Mouse (Mus musculus) T-helper 17 cell (primary cell): Measurements from ENCODE around the gene Dnali1.

ENCODE experiments used
- in situ Hi-C, 2 experiments: fragments of 300-600 bp; cut with MboI, MseI; formaldehyde crosslinking; loops; 1 replicate in 1 of 2; 2 replicates in 1 of 2; pipeline ENCODE4 v1.15.1; 2025; ENCODE audit warnings: high pct_unique_total_duplicates in 2 of 2

The Dnali1 gene

GRCm38 (mm10) chr4:125065517-125066307, at the start of gene Dnali1:
TSS of gene Dnali1 (minus strand) at chr4:125065703.
- in situ Hi-C loops = loop anchor here in 1 of 2 experiments (10.0 to 25.0 kb wide), 2 partner anchors 121 to 353 kb away; partner anchors contain the start of genes Fhl3 and Sf3a3

DNA sequence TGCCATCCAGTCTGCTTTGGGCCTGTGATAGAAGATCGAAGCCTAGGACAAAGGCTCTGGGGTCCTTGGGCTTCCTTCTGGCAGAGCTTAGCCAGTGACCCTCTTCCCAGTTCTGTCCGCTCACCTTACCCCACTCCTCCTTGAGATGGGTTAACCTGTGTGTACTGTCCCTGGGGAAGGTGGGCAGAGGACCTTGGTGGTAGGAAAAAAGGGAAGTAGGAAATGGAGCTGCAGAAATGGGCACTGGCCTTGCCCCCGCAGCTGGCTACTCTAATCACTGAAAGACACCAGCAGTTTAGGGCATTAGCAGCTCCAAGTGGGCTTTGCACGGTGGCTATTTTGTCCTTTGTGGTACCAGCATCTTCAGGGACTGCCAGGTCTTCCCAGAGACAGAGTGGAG, 49.6 kb upstream of the Dnali1 start:
- in situ Hi-C loops = no loop called here

GRCm38 (mm10) chr4:125114638-125115037, 49.1 kb upstream of the Dnali1 start:
- in situ Hi-C loops = no loop called here

DNA sequence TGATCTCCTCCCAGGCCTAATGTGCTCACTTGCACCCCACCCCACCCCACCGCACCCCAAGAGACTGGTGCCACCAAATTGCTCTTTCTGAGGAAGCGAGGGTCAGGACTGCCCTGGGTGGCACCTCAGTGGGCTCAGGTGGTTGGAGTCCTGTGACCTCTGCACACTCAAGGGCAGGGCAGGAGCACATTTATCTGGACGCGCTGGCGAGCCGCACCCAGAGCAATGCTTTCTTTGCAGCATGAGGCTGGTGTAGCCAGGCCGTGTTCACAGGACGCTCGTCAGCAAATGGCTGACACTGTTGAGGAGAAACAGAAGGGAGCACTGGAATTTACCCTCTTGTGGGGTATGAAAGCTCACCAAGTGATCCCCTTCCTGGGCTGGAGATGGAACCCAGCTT, 39.9 kb upstream of the Dnali1 start:
- in situ Hi-C loops = no loop called here

- in situ Hi-C loops = no loop called here
Measured at GRCm38 (mm10) chr4:125101334-125101733, 35.8 kb upstream of the Dnali1 start.

GRCm38 (mm10) chr4:125099458-125099857, 34.0 kb upstream of the Dnali1 start:
- in situ Hi-C loops = loop anchor here (5.0 kb wide), 1 partner anchor 157 kb away; no protein-coding TSS in a partner anchor

GRCm38 (mm10) chr4:125097412-125097811, 31.9 kb upstream of the Dnali1 start:
- in situ Hi-C loops = loop anchor here (5.0 kb wide), 1 partner anchor 155 kb away; no protein-coding TSS in a partner anchor

- in situ Hi-C loops = loop anchor here (5.0 kb wide), 1 partner anchor 154 kb away; no protein-coding TSS in a partner anchor
Measured at GRCm38 (mm10) chr4:125096066-125096465, 30.6 kb upstream of the Dnali1 start.

DNA sequence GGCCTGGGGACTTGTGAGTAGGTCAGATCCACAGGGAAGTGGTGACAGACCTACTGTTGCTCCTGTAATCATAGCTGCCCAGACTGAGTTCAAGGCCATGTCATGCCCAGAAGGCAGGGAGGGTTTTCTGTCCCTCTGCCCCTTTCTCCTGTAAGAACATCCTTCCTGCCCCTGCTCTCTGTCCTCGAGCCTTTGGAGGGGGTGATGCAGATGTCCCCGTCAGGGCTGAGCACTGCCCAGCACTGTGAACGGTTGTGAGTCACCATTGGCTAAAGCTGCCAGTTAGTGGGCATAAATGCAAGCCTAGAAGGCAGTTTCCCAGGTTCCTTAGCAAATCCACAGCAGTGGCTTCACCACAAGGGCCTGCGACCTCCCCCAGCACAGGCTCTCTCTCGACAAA, 27.5 kb upstream of the Dnali1 start:
- in situ Hi-C loops = no loop called here

- in situ Hi-C loops = no loop called here
Measured at GRCm38 (mm10) chr4:125085346-125085841, 19.9 kb upstream of the Dnali1 start.

- in situ Hi-C loops = no loop called here
Measured at GRCm38 (mm10) chr4:125084403-125085345, 19.2 kb upstream of the Dnali1 start, which contains the start of gene Meaf6. TSS of gene Meaf6 (plus strand) at chr4:125085134.

DNA sequence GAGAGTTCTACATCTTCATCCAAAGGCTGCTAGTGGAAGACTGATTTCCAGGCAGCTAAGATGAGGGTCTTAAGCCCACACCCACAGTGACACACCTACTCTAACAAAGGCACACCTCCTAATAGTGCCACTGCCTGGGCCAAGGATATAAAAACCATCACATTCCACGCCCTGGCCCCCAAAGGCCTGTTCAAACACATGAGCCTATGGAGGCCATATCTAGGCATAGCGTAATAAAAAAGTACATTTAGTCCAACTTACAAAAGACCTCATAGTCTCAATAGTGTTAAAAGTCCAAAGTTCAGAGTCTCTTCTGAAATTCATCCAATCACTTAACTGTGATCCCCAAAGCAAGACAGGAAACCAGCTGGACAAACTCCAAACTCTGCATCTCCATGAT, 13.2 kb upstream of the Dnali1 start:
- in situ Hi-C loops = no loop called here

DNA sequence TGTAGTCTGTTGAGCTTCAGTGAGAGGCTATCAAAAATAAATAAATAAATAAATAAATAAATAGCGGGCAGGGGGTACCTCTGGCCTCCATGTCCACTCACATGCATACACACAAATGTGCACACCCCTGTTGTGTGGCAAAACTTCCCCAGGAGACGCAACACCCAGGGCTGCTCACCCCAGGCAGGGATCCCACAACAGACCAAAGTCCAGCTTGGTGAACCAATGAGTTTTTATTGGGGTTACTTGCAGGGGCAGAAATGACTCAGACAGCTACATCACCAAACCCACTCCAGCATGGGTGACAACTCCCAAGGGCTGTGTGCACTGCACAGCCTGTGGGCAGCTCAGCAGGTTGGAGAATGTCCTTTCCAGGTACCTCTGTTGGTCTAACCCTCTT, 12.2 kb upstream of the Dnali1 start:
- in situ Hi-C loops = no loop called here

DNA sequence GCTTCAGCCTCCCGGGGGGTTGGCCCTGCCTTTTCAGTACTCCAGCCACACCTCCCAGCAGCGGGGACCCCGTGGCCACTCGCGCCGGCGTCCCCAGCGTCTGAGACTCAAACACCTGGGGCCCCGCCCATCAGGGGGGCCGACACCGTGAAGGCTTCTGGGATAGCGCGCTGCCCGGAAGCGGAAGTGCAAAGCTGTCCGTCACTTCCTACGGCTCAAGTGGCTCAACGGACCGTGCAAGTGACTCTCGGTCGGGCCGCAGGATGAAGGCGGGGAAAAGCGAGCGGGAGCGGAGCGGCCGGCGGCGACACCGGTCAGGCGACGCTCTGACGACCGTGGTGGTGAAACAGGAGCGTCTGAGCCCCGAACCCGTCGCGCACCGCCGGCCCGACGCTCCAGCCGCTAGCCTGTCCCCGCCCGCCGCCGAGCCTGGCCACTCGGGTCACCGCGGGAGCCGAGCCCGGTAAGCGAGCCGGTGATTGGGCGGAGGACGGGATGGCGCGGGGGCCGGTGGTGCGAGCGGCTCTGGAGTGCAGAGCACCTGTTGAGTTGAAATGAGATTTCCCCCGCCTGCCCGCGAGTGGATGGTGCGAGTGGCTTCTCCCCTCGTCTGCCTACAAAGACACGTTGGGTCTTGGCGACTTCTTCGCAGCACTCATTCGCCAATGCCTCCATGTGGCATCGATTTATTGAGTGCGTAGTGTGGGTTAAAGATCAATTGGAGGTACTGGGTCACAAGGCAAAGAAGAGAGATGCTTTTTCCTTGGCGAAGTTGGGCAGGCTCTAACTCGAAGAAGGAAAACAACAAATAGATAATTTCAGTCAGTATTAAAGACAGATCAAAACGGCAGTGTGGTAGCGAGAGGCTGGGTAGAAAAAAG, 1.2 kb upstream of the Dnali1 start, which contains the start of gene Snip1:
Gene Snip1 (plus strand): TSS at position 183 of the 881 bp plus-strand sequence.
- in situ Hi-C loops = loop anchor here in 1 of 2 experiments (10.0 to 25.0 kb wide), 2 partner anchors 122 to 354 kb away; partner anchors contain the start of genes Fhl3 and Sf3a3

DNA sequence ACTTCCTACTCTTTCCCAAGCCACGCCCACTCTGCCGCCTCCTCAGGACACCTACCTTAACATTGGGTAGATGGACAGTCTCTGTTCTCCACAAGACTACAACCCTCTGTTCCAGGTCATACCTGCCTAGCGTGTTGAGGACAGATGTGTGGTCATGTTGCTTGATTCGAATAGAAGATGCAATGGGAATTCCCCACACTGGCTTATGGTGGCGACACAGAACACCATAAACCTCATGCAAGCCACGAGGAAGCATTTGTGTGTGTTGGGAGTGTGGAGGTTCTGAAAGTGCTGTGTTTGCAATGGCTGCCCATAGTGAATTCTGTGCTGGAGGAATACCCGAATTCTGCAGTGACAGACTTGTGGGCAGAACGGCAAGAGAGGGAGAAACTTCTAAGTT, 1.7 kb downstream of the Dnali1 start:
- in situ Hi-C loops = loop anchor here in 1 of 2 experiments (10.0 to 25.0 kb wide), 2 partner anchors 119 to 352 kb away; partner anchors contain the start of genes Fhl3 and Sf3a3

GRCm38 (mm10) chr4:125059025-125059424, 6.5 kb downstream of the Dnali1 start:
- in situ Hi-C loops = loop anchor here in 1 of 2 experiments (25.0 kb wide), 1 partner anchor 347 kb away; the partner anchor contains the start of genes Fhl3 and Sf3a3

- in situ Hi-C loops = loop anchor here in 1 of 2 experiments (25.0 kb wide), 1 partner anchor 346 kb away; the partner anchor contains the start of genes Fhl3 and Sf3a3
Measured at GRCm38 (mm10) chr4:125058033-125058432, 7.5 kb downstream of the Dnali1 start.

DNA sequence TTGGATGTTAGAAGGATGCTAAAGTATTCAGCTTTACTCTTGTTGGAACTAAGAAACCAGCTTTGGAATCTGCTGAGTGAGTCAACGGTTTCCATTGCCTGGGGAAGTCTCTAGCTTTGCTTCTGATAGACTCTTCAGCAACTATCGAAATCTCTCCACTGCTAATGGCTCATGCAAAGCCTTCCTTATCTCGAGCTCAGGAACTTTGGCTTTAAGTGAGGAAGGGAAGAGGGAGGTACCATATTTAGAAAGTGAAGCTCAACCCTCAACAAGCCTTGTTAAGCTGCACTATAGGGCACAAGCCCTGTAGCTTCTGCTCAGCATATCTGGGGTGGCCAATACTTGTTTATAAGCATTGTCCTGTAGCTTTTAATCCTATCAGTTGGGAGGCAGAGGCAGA, 8.2 kb downstream of the Dnali1 start:
- in situ Hi-C loops = loop anchor here in 1 of 2 experiments (25.0 kb wide), 1 partner anchor 345 kb away; the partner anchor contains the start of genes Fhl3 and Sf3a3

DNA sequence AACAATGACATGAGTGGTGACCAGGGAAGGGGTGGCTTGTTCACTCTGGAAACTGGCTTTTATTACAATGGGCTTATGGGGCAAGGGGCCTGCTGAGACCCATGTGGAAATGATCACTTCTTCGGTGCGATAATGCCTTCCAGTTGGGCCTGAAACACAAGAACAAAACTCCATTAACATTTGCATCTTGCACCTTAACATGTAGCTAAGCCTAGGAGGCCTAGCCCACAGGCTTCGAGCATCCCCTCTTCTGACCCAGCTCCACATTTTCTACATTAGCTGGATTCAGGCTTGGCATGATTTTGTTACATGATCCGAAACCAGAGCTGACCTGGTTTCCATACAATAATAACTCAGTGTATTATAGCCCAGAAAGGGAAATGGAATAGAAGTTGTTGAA, 9.0 kb downstream of the Dnali1 start:
- in situ Hi-C loops = loop anchor here in 1 of 2 experiments (25.0 kb wide), 1 partner anchor 344 kb away; the partner anchor contains the start of genes Fhl3 and Sf3a3

GRCm38 (mm10) chr4:125055385-125055784, 10.1 kb downstream of the Dnali1 start:
- in situ Hi-C loops = loop anchor here in 1 of 2 experiments (25.0 kb wide), 1 partner anchor 343 kb away; the partner anchor contains the start of genes Fhl3 and Sf3a3
